Mouse (Mus musculus) heart, adult 2 months (tissue): ENCODE data around the gene Olfr692.

Source experiments
- CTCF ChIP-seq: fragments of 200-600 bp; IDR thresholded peaks from 2 replicates; pipeline ENCODE4 v1.8.1; 2022; ENCODE audit warnings: antibody characterized with exemption, mild to moderate bottlenecking, moderate library complexity
- EP300 ChIP-seq: fragments of 200-500 bp; IDR thresholded peaks from 2 replicates; pipeline ENCODE4 v1.6.1; 2011; ENCODE audit warnings: low read depth, low read length, control low read depth; ENCODE audit not compliant: insufficient read depth
- POLR2A ChIP-seq: fragments of 200-500 bp; IDR thresholded peaks from 2 replicates; pipeline ENCODE4 v1.6.1; 2011; ENCODE audit warnings: mild to moderate bottlenecking, low read depth, low read length, control low read depth; ENCODE audit not compliant: insufficient read depth

DNA sequence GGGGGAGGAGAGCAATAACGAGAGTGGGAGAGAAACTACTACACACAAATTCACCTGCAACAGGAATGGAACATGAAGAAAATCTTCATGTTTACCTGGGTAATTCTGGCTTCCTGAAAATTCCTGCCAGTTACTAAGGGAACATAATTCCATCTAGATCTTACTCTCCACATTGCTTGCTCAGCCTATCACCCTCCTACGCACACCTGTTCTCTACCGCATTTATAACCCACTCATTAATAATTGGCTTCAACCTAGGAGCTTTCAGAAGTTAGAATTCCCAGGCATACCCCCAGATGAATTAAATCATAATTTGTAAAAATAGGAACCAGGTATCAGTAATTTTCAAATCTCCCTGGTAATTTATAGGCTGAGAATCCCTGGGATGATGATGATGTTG, 5.9 kb downstream of the Olfr692 start:
- TF ChIP-seq CTCF (no peak), POLR2A (no peak), EP300 (no peak)
